Mouse (Mus musculus) kidney, embryonic 16.5 days (tissue): ENCODE measurements at regions not wholly inside any gene's neighbourhood (a gene's known extent, or its start where the extent isn't known, plus 50 kb on each side); places are given as distances from the start of the nearest gene placed in this dataset.

Experiments
- ATAC-seq: fragments of 200-750 bp; cut with Nextera tagmentation; 2 replicates; pipeline ENCODE4 v1.8.0; 2017; ENCODE audit warnings: moderate TSS enrichment; ENCODE audit not compliant: low FRiP score, low TSS enrichment
- H3K27ac ChIP-seq: fragments of 300-500 bp; sonication (generic); 2 replicates; pipeline ENCODE4 v1.5.1; 2014; ENCODE audit warnings: low read length
- H3K27me3 ChIP-seq: fragments of 300-500 bp; sonication (generic); 2 replicates; pipeline ENCODE4 v1.6.1; 2014; ENCODE audit warnings: low read length, control low read depth, mixed read lengths; ENCODE audit not compliant: insufficient read depth
- H3K36me3 ChIP-seq: fragments of 300-500 bp; sonication (generic); 2 replicates; pipeline ENCODE4 v1.6.1; 2014; ENCODE audit warnings: low read length, control low read depth, mixed read lengths; ENCODE audit not compliant: insufficient read depth
- H3K4me1 ChIP-seq: fragments of 300-500 bp; sonication (generic); 2 replicates; pipeline ENCODE4 v1.6.1; 2014; ENCODE audit warnings: low read length, control low read depth, mixed read lengths; ENCODE audit not compliant: insufficient read depth
- H3K4me2 ChIP-seq: fragments of 300-500 bp; sonication (generic); replicated peaks from 2 replicates; pipeline ENCODE4 v1.6.1; 2014; ENCODE audit warnings: low read depth, low read length
- H3K4me3 ChIP-seq: fragments of 300-500 bp; sonication (generic); 2 replicates; pipeline ENCODE4 v1.5.1; 2014; ENCODE audit warnings: mild to moderate bottlenecking, low read length
- H3K9ac ChIP-seq: fragments of 300-500 bp; sonication (generic); replicated peaks from 2 replicates; pipeline ENCODE4 v1.6.1; 2014; ENCODE audit warnings: low read length
- H3K9me3 ChIP-seq: fragments of 300-500 bp; sonication (generic); 2 replicates; pipeline ENCODE4 v1.6.1; 2016; ENCODE audit warnings: low read length, control low read depth
- WGBS: fragments of 180-500 bp; shearing (Covaris S2); extraction: QIAGEN DNeasy Blood & Tissue Kit; methylation state at CpG from one replicate; pipeline ENCODE4 v1.1.7; 2014; 5-methylcytosine and 5-hydroxymethylcytosine counted together

DNA sequence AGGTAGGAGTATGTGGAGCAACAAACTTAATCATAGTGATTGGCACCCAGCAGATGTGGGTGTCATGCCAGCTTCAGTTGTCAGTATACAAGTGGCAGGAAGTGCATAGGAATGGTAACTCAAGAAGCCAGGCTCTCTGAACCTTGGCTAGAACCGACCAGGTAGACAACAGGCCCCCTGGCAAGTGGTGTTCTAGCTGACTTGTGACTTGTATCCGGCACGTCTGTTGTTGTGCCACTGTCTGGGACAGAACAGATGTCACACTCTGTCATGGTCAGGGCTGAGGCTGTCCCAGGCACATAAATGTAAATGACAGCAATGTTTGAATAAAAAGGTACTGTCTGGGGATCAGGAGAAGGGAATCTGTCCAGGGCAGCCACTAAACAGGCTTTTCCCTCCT is 316.0 kb downstream of the Gm49356 start:
- no peaks in the 10 kb centered on the region for H3K9me3 ChIP-seq
- peaks cover 7% of the 10 kb centered on the region; the same call in 1 of the 2 replicates for H3K4me1 ChIP-seq
- ATAC-seq, result no peak
- 73% methylated on average over 3 of the region's 3 CpGs for whole genome bisulfite sequencing
- H3K4me2 ChIP-seq, result no peak overlapping the region
- no peak overlapping the region for H3K9ac ChIP-seq
- H3K4me3 ChIP-seq, result no peak overlapping the region
- H3K36me3 ChIP-seq, result no peaks in the 10 kb centered on the region
- no peaks in the 10 kb centered on the region for H3K27me3 ChIP-seq
- no peak overlapping the region for H3K27ac ChIP-seq

DNA sequence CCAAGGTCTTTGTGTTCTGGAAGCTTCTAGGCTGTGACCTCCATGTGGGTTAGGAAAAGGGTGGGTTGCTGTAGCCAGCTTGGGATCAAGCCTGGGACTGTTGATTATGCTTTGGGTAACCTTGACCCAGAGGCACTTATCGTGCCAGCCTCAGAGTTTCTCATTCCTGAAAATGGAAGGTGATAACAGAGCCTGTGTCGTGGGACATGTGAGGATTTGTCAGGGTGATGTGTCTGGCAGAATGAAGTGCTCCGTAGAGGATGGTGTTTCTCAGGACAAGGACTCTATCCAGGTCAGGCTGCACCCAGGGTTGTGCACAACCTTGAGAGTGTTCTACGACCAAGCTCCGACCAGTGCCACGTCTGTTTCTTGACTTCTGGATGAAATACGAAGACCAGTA is 316.4 kb downstream of the Gm49356 start:
- 79% methylated on average over 7 of the region's 7 CpGs for WGBS
- no peak overlapping the region for H3K4me2 ChIP-seq
- peaks cover 7% of the 10 kb centered on the region; the same call in 1 of the 2 replicates for H3K4me1 ChIP-seq
- ATAC-seq, result no peak
- H3K4me3 ChIP-seq, result no peak overlapping the region
- H3K9me3 ChIP-seq, result no peaks in the 10 kb centered on the region
- no peak overlapping the region for H3K27ac ChIP-seq
- H3K27me3 ChIP-seq, result no peaks in the 10 kb centered on the region
- H3K9ac ChIP-seq, result no peak overlapping the region
- no peaks in the 10 kb centered on the region for H3K36me3 ChIP-seq

DNA sequence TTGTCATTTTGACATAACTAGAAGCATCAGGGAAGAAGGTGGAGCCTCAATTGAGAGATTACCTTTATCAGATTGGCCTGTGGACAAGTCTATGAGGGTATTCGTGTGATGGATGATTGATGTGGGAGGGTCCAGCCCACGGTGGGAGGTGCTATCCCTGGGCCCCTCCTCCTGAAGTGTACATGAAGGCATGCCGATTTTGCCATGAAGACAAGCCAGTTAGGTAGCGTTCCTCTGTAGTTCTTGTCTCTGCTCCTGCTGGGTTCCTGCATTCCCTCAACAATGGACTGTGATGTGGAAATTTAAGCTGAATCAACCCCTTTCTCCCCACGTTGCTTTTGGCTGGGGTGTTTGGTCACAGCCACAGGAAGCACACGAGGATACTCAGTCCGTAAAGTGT is 317.5 kb downstream of the Gm49356 start:
- Histone ChIP-seq H3K4me1 (peaks cover 7% of the 10 kb centered on the region; the same call in 1 of the 2 replicates), H3K4me3 (no peak overlapping the region), H3K27ac (no peak overlapping the region), H3K36me3 (no peaks in the 10 kb centered on the region), H3K27me3 (no peaks in the 10 kb centered on the region), H3K4me2 (no peak overlapping the region), H3K9ac (no peak overlapping the region), H3K9me3 (no peaks in the 10 kb centered on the region)
- ATAC-seq, result no peak
- 74% methylated on average over 7 of the region's 7 CpGs for WGBS

DNA sequence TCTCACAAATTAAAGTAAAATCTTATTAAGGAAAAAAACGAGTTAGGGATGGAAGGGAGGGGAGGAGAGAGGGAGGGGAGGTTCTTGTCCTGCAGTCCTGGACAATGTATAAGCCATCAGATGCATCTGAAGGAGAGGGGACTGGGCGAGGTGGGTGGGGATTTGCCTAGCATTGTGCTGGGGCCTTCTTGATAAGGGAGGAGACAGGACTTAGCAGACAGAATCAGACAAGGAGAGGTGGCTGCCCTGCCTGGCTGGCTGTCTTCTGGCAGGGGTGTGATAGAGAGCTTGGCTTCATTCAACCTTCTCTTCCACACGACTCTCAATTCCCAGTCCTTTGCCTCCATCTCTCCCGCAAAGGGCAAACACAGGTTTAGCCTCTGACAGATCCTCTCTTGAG is 318.9 kb downstream of the Gm49356 start:
- no peak overlapping the region for H3K4me3 ChIP-seq
- H3K4me2 ChIP-seq, result no peak overlapping the region
- 74% methylated on average over 4 of the region's 4 CpGs for WGBS
- no peaks in the 10 kb centered on the region for H3K9me3 ChIP-seq
- no peaks in the 10 kb centered on the region for H3K27me3 ChIP-seq
- no peak for ATAC-seq
- H3K27ac ChIP-seq, result no peak overlapping the region
- peaks cover 7% of the 10 kb centered on the region; the same call in 1 of the 2 replicates for H3K4me1 ChIP-seq
- no peaks in the 10 kb centered on the region for H3K36me3 ChIP-seq
- no peak overlapping the region for H3K9ac ChIP-seq

DNA sequence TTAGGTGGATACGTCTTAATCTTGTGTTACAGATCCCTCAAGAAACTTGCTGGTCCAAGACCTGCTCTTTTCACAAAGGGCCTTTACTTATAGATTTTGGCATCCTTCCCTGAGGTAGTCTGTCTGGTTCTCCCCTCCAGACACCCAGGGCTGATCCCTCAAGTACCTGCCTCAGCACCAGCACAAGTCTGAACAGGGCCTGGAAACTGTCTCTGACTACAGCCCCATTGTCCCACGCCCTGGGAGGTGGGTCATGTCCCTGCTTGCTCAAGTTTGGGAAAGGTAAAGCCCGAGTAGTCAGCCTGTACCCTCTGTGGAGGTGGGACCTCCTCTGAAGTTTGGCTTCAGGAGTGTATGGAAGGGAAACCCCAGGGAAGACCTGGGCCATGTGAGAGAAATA is 323.3 kb downstream of the Gm49356 start:
- no peak for ATAC-seq
- 64% methylated on average over 3 of the region's 3 CpGs for WGBS
- H3K4me3 ChIP-seq, result no peak overlapping the region

DNA sequence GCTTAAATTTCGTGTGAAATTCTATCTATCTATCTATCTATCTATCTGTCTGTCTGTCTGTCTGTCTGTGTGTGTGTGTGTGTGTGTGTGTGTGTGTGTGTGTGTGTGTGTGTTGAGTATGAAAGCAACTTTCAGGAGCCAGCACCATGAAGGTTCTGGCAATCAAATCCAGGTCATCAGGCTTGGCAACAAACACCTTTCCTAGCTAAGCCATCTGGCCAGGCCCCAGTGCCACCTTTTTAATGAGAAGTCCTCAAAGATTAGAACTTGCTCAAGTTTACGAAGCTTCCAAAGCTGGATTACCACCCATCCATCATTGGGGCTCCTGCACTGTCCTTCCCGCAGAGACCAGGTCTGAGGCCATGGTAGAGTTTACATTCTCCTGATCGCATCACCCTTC is 325.0 kb downstream of the Gm49356 start:
- Histone ChIP-seq H3K9ac (no peak overlapping the region), H3K4me2 (no peak overlapping the region), H3K36me3 (no peaks in the 10 kb centered on the region), H3K9me3 (no peaks in the 10 kb centered on the region), H3K27me3 (no peaks in the 10 kb centered on the region), H3K4me1 (no peaks in the 10 kb centered on the region), H3K4me3 (no peak overlapping the region), H3K27ac (no peak overlapping the region)
- WGBS, result 74% methylated on average over 4 of the region's 4 CpGs
- no peak for ATAC-seq

More for the DNA sequence above, 323.3 kb downstream of the Gm49356 start:
- no peaks in the 10 kb centered on the region for H3K36me3 ChIP-seq
- H3K9me3 ChIP-seq, result no peaks in the 10 kb centered on the region
- no peaks in the 10 kb centered on the region for H3K4me1 ChIP-seq
- H3K27me3 ChIP-seq, result no peaks in the 10 kb centered on the region
- H3K27ac ChIP-seq, result no peak overlapping the region
- H3K4me2 ChIP-seq, result no peak overlapping the region
- no peak overlapping the region for H3K9ac ChIP-seq

DNA sequence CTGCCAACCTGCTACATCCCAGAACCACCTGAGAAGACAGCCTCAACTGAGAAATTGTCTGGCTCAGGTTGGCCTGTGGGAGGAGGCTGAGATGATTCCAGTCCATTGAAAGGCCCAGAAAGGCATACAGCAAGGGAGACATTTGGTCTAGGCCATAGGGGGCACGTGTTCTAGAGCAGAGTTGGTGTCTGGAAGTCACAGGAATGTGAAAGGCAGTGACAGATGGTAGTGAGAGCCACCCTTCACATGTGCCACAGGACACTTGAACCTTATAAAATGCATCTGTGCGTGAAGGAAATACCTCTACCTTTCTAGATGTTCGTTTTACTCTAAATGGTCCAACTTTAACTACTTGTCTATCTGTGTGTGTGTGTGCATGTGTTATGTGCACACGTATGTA is 326.1 kb downstream of the Gm49356 start:
- Histone ChIP-seq H3K9ac (no peak overlapping the region), H3K4me3 (no peak overlapping the region), H3K9me3 (no peaks in the 10 kb centered on the region), H3K4me1 (no peaks in the 10 kb centered on the region), H3K27ac (no peak overlapping the region), H3K27me3 (no peaks in the 10 kb centered on the region), H3K4me2 (no peak overlapping the region), H3K36me3 (no peaks in the 10 kb centered on the region)
- 79% methylated on average over 4 of the region's 4 CpGs for WGBS
- ATAC-seq, result no peak

DNA sequence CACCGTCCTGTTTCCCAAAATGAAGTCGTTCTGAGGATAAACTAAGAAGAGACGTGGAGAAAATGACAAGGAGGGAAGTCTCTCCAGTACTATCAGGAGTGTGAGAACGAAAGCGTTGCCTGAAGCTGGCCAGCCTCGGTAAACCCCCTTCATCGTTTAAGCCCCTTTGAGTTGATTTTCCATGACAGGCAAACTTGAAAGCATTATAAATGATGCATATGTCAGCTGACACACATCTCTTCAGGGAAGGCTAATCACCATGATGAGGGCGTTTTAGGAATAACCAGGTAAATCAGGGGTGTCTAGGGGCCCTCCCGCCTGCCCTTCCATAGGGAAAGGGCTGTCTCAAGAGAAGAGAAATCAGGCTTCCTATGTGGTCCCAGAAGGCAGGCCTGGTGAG is 328.4 kb downstream of the Gm49356 start:
- no peaks in the 10 kb centered on the region for H3K36me3 ChIP-seq
- no peak overlapping the region for H3K27ac ChIP-seq
- H3K4me2 ChIP-seq, result no peak overlapping the region
- ATAC-seq, result no peak
- H3K9ac ChIP-seq, result no peak overlapping the region
- WGBS, result 82% methylated on average over 9 of the region's 9 CpGs
- H3K9me3 ChIP-seq, result no peaks in the 10 kb centered on the region
- H3K27me3 ChIP-seq, result no peaks in the 10 kb centered on the region
- H3K4me1 ChIP-seq, result no peaks in the 10 kb centered on the region
- no peak overlapping the region for H3K4me3 ChIP-seq

DNA sequence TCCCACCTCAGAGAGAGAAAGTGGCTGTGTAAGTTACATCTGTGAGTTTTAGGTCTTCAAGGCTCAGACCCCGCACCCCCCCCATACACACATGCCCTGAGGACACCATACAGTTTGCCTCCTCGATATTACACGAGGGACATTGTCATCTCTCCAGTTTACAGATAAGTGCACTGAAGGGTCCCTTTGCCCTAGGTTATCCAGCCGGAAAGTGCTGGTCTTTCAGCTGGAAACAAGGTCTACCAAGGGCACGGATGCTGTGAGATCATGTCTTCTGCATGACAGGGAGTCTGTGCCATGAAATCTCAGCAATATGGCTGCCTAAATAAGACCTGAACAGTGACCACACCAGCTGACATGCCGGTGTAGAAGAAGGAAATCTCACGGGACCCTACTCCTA is 329.8 kb downstream of the Gm49356 start:
- no peaks in the 10 kb centered on the region for H3K9me3 ChIP-seq
- H3K36me3 ChIP-seq, result no peaks in the 10 kb centered on the region
- no peak overlapping the region for H3K27ac ChIP-seq
- no peak overlapping the region for H3K4me2 ChIP-seq
- H3K27me3 ChIP-seq, result no peaks in the 10 kb centered on the region
- no peak overlapping the region for H3K4me3 ChIP-seq
- no peak for ATAC-seq
- H3K9ac ChIP-seq, result no peak overlapping the region
- 76% methylated on average over 7 of the region's 7 CpGs for WGBS
- H3K4me1 ChIP-seq, result no peaks in the 10 kb centered on the region

DNA sequence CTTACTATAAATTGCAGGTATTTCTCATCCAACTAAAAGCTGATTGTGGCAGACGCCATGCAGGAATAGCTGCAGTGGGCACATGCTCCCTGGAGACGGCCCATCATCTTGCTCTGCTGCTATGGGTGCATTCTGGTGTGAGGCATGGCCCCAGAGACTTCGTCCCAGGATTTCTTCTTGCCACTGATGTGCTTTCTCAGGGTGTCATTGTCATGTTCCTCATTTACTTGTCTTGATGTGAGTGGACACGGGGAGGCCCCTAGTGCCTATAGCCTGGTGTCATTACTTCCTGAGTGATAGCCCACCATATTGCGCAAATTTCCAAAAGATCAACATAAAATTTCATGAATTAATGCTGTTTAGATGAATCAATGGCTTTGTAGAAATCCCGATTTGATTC is 336.5 kb downstream of the Gm49356 start:
- no peak for ATAC-seq
- peaks cover 6% of the 10 kb centered on the region; the same call in 1 of the 2 replicates for H3K9me3 ChIP-seq
- H3K4me3 ChIP-seq, result no peak overlapping the region
- 86% methylated on average over 6 of the region's 6 CpGs for WGBS
- H3K36me3 ChIP-seq, result no peaks in the 10 kb centered on the region
- H3K4me2 ChIP-seq, result no peak overlapping the region
- no peaks in the 10 kb centered on the region for H3K27me3 ChIP-seq
- H3K4me1 ChIP-seq, result no peaks in the 10 kb centered on the region
- no peak overlapping the region for H3K27ac ChIP-seq
- no peak overlapping the region for H3K9ac ChIP-seq

DNA sequence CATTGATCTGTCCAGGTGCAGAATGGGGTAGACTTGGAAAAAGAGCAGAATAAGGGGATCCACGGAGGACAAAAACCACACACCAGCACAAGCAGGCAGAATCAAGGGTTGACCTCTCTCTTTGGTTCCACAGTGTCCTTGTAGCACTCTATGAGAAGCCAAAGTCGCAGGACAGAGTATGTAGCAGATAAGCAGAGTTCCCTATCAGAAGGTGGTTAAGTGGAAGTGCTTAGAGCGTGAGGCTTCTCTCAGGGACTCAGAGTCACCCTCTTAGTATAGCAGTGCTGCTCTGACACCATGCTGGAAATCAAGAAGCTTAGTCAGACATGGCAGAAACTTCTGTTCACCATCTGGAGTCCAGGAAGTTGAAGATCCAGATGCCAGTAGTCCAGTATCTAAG is 338.2 kb downstream of the Gm49356 start:
- H3K27ac ChIP-seq, result no peak overlapping the region
- H3K4me2 ChIP-seq, result no peak overlapping the region
- no peaks in the 10 kb centered on the region for H3K4me1 ChIP-seq
- no peak for ATAC-seq
- H3K9me3 ChIP-seq, result peaks cover 6% of the 10 kb centered on the region; the same call in 1 of the 2 replicates
- no peaks in the 10 kb centered on the region for H3K27me3 ChIP-seq
- WGBS, result 85% methylated on average over 3 of the region's 3 CpGs
- no peak overlapping the region for H3K9ac ChIP-seq
- no peak overlapping the region for H3K4me3 ChIP-seq
- H3K36me3 ChIP-seq, result no peaks in the 10 kb centered on the region
